Mouse (Mus musculus) A20 (cell line): ENCODE data around the gene Timm50.
A peak's percentile ranks its signal among the peaks of the same experiment; 100 is the strongest.

ENCODE experiments used
- DNase-seq: peaks from one replicate; pipeline ENCODE4 v3.0.0-alpha.2; 2011; ENCODE audit warnings: low read depth, low spot score

Gene Timm50

DNA sequence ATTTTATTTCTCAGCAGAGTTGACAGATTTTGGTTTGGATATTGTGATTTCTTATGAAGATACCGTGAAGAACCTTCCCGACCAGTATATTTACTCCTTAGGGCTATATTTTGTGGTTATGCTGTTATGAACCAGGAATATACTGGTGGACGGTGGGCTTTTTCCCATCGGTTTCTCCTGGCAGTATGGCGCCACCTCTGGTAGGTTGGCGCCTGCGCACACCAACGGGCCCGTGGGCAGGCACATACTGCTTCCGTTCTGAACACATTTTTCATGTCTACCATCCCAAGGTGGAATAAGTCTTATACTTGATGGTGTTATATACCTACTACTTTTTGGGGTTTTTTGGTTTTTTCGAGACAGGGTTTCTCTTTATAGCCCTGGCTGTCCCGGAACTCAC is 42.5 kb downstream of the Timm50 start:
- no peak for DNase-seq

DNA sequence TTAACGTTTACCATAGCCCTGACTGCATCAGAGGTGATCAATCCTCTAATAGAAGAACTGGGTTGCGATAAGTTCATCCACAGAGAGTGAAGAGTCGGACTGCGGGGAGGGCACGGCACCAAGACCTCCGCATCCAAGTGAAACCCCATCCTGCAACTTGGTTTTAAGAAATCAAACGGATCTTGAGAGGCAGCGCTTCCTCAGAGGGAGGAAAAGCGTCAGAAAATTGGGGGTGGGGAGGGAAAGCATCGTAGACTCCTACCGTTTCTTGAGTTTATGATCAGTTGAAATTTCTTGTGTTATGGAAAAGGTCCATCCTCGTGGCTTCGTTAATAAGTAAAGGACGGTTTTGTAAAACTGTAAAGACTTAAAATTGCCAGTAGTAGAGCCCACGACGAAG is 43.3 kb downstream of the Timm50 start:
- no peak for DNase-seq

DNA sequence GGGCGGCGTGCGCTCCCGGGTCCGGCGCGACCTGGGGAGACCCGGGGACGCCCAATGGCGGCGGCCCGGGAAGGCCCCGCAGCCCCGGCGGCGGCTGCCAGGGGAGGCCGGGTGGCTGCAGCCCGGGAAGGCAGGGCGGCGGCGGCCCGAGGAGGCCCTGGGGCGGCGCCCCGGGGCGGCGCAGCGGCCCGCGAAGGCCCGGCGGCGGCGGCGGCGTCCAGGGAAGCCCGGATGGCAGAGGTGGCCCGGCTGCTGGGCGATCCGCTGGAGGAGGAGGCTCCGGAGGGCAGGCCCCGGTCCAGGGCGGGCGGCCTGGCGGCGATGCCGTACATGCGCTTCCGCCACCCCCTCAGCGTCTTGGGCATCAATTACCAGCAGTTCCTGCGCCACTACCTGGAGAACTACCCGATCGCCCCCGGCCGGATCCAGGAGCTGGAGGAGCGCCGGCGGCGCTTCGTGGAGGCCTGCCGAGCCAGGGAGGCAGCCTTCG is 43.8 kb downstream of the Timm50 start:
- DNase-seq: no peak

DNA sequence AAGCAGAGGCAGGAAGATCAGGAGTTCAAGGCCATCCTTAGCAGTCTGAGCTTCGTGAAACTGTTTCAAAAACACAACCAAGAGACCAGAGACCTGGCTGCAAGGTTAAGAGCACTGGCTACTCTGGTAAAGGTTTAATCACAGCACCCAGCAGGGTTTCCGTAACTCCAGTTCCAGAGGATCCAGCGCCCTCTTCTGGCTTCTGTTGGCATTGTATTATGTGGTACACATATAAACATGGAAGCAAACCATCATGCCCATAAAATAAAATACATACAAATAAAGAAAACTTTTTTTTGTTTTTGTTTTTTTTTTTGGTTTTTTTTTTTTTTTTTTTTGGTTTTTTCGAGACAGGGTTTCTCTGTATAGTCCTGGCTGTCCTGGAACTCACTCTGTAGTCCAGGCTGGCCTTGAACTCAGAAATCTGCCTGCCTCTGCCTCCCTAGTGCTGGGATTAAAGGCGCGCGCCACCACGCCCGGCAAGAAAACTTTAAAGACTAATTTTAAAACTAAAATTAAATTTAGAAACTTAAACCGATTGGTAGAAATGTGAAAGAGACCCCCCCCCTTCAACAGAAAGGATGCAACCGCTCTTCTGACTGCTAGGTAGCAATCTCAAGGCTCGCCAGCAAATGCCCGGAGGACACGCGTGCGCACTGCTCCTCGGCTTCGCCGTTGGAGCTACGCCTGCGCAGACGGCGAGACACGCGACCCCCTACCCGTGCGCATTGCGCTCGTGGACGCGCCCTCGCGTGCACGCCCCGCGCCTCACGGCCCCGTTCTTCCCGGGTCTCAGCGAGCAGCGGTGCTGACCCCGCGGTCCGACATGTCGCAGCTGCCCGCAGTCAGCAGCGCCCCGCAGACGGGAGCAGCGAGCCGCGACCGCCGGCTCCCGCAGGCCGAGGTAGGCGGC is 44.5 kb downstream of the Timm50 start, which contains the start of gene Eid2:
Gene Eid2 (plus strand): TSS at position 753 of the 913 bp plus-strand sequence.
- DNase-seq: no peak

DNA sequence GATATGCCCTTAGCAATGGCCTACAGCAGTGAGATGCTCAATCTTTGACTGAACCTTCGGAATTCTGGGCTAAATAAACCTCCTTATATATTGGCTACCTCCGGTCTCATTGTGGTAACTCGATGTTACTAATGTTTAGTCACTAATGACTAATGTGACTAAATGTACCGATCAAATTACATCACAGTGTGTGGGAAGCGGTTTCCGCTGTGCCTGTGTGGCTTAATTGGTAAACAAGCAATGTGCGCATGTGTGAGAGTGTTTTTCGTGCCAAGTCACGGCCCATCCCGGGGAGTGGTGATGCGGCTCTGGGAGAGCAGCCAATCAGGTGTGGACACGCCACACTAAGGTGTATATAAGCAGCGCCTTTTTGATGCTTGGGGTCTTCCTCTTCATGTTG is 46.5 kb downstream of the Timm50 start:
- DNase-seq: no peak

DNA sequence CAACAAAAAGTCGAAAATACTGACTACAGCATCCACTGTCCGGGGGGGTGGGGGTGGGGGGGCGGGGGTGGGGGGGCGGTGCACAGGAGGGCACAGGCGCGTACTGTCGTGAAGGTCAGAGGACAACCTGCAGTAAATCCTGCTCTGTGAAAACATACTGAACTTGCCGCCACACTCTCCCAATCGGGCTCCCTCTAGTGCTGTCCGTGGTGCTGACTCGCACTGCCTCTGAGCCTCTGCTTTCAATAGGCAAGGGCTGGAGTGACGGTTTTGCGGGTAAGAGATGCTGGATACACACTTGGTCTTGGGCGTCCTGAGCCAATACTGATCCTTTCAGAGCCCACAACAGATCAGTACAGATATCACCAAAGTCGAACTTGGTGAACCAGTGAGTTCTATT is 48.1 kb downstream of the Timm50 start:
- peak; percentile 54 for DNase-seq

DNA sequence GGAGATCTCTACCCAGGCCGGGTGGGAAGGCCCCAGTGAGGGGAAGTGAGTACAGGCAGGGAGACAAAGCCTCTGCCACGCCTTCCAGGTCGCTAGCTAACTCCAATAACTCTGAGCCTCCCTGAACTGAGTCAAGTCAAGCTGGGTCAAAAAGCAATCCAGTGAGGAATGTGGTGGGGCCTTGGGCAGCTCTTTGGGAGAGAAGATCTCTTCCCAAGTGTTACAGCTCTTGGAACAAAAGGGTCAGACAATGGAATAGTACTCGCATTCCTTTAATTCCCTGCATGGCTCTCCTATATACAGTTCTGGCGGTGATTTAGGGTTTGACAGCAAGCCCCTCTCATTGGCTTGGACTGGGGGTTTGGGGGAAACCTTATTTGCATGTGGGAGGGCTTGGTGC is 49.0 kb downstream of the Timm50 start:
- no peak for DNase-seq
